Mouse (Mus musculus) olfactory bulb, adult 2 months (tissue): ENCODE results near the gene Tcta.

Experiments
- CTCF ChIP-seq: fragments of 200-500 bp; IDR thresholded peaks from 2 replicates; pipeline ENCODE4 v1.5.1; 2012; ENCODE audit warnings: low read depth, mild to moderate bottlenecking, low read length, moderate library complexity; ENCODE audit not compliant: insufficient read depth
- POLR2A ChIP-seq: fragments of 200-500 bp; IDR thresholded peaks from 2 replicates; pipeline ENCODE4 v1.6.1; 2012; ENCODE audit warnings: mild to moderate bottlenecking, low read depth, low read length, moderate library complexity; ENCODE audit not compliant: insufficient read depth

- TF ChIP-seq POLR2A (no peak), CTCF (no peak)
Measured at GRCm38 (mm10) chr9:108339886-108340257, 33.9 kb upstream of the Tcta start.
